Mouse (Mus musculus): ENCODE results near the gene Rhox2b. TPM values are rescaled to one million over a fixed set of nuclear protein-coding genes. Genes with fewer than 3 reads are reported as not detected.
"Not testable (repeated sequence)": the region's sequence is repeated elsewhere in the genome, so short reads cannot be mapped to it uniquely, and the experiment has no call there.

Gene Rhox2b
- total RNA-seq (2022) = not detected

- not testable (repeated sequence) for DNase-seq (ENCODE audit: low spot score)
These were observed at the start of gene Rhox2b for GRCm38 (mm10) chrX:37411767-37412166. Rhox2b (plus strand) TSS chrX:37412067.

GRCm38 (mm10) chrX:37379728-37380127 lies 32.1 kb upstream of the Rhox2b start, which contains the start of gene Rhox3a2:
Rhox3a2 (plus strand) TSS chrX:37380028.
- not testable (repeated sequence) for DNase-seq (ENCODE audit: low spot score)

GRCm38 (mm10) chrX:37390548-37390947 lies 21.3 kb upstream of the Rhox2b start, which contains the start of gene Rhox4a2:
Rhox4a2 (plus strand) TSS chrX:37390848.
- DNase-seq (ENCODE audit: low spot score) = not testable (repeated sequence)

GRCm38 (mm10) chrX:37432194-37432593 lies 20.3 kb downstream of the Rhox2b start, which contains the start of gene Rhox4b:
Rhox4b (plus strand) TSS chrX:37432494.
- DNase-seq (ENCODE audit: low spot score) = not testable (repeated sequence)

- DNase-seq (ENCODE audit: low spot score) = not testable (repeated sequence)
These were observed 41.5 kb downstream of the Rhox2b start, which contains the start of gene Rhox2c for GRCm38 (mm10) chrX:37453380-37453779. Rhox2c (plus strand) TSS chrX:37453680.

GRCm38 (mm10) chrX:37458285-37458684 lies 46.4 kb downstream of the Rhox2b start, which contains the start of gene Rhox3c:
Rhox3c (plus strand) TSS chrX:37458585.
- DNase-seq (ENCODE audit: low spot score) = not testable (repeated sequence)

Other genes starting within 250 kb of the Rhox2b start
- gene Akap14, start 243.2 kb upstream of the Rhox2b start, total RNA-seq (2022) = not detected
- gene Ndufa1, start 220.9 kb upstream of the Rhox2b start, total RNA-seq (2022) = 1,000 to 10,000 TPM in 1 of 4 experiments, 100 to 1,000 TPM in 3; 768 to 1,020 (median 863) TPM
- 1 to 10 TPM; 1.4 to 2.1 (median 1.8) TPM for gene Rnf113a1, start 220.8 kb upstream of the Rhox2b start, total RNA-seq (2022)
- gene Gm9, start 201.0 kb upstream of the Rhox2b start, total RNA-seq (2022) = not detected
- gene Rhox1, start 189.8 kb upstream of the Rhox2b start, total RNA-seq (2022) = not detected
- not detected for gene Rhox2a, start 167.1 kb upstream of the Rhox2b start, total RNA-seq (2022)
- not detected for gene Rhox3a, start 162.1 kb upstream of the Rhox2b start, total RNA-seq (2022)
- gene Rhox4a, start 146.7 kb upstream of the Rhox2b start, total RNA-seq (2022) = not detected
- gene Rhox3a2, start 32.0 kb upstream of the Rhox2b start, total RNA-seq (2022) = not detected
- not detected for gene Rhox4a2, start 21.2 kb upstream of the Rhox2b start, total RNA-seq (2022)
- gene Rhox4b, start 20.4 kb downstream of the Rhox2b start, total RNA-seq (2022) = not detected
- under 1 TPM in 1 of 4 experiments, not detected in 3; 0.85 TPM for gene Rhox2c, start 41.6 kb downstream of the Rhox2b start, total RNA-seq (2022)
- gene Rhox3c, start 46.5 kb downstream of the Rhox2b start, total RNA-seq (2022) = not detected
- gene Rhox4c, start 68.3 kb downstream of the Rhox2b start, total RNA-seq (2022) = not detected
- not detected for gene Rhox2d, start 81.4 kb downstream of the Rhox2b start, total RNA-seq (2022)
- gene Rhox4d, start 102.3 kb downstream of the Rhox2b start, total RNA-seq (2022) = not detected
- not detected for gene Rhox2e, start 118.4 kb downstream of the Rhox2b start, total RNA-seq (2022)
- not detected for gene Rhox3e, start 130.0 kb downstream of the Rhox2b start, total RNA-seq (2022)
- not detected for gene Rhox4e, start 145.3 kb downstream of the Rhox2b start, total RNA-seq (2022)
- gene Rhox2f, start 159.3 kb downstream of the Rhox2b start, total RNA-seq (2022) = not detected
- not detected for gene Rhox3f, start 168.9 kb downstream of the Rhox2b start, total RNA-seq (2022)
- not detected for gene Rhox4f, start 195.6 kb downstream of the Rhox2b start, total RNA-seq (2022)
- not detected for gene Rhox3g, start 216.5 kb downstream of the Rhox2b start, total RNA-seq (2022)
- gene Rhox2g, start 231.4 kb downstream of the Rhox2b start, total RNA-seq (2022) = not detected
- gene Rhox4g, start 239.3 kb downstream of the Rhox2b start, total RNA-seq (2022) = not detected